Mouse (Mus musculus) midbrain, embryonic 14.5 days (tissue): ENCODE data around the gene Rnf223. TPM values are rescaled to one million over a fixed set of nuclear protein-coding genes. Genes with fewer than 3 reads are reported as not detected.
"Not testable (repeated sequence)": the region's sequence is repeated elsewhere in the genome, so short reads cannot be mapped to it uniquely, and the experiment has no call there.

Experiments
- ATAC-seq: fragments of 200-750 bp; cut with Nextera tagmentation; 2 replicates; pipeline ENCODE4 v1.8.0; 2017; ENCODE audit warnings: moderate number of reproducible peaks, moderate library complexity; ENCODE audit not compliant: low FRiP score, low TSS enrichment
- DNase-seq: peaks from one replicate; pipeline ENCODE4 v3.0.0-alpha.2; 2015
- H3K27ac ChIP-seq: fragments of 300-500 bp; sonication (generic); replicated peaks from 2 replicates; pipeline ENCODE4 v1.5.1; 2014; ENCODE audit warnings: mild to moderate bottlenecking, low read depth, low read length, moderate library complexity
- H3K27me3 ChIP-seq: fragments of 300-500 bp; sonication (generic); 2 replicates; pipeline ENCODE4 v1.6.1; 2014; ENCODE audit warnings: low read length, control low read depth, mixed read lengths; ENCODE audit not compliant: control insufficient read depth, insufficient read depth
- H3K36me3 ChIP-seq: fragments of 300-500 bp; sonication (generic); 2 replicates; pipeline ENCODE4 v1.6.1; 2014; ENCODE audit warnings: low read length, control low read depth; ENCODE audit not compliant: control insufficient read depth, insufficient read depth
- H3K4me1 ChIP-seq: fragments of 300-500 bp; sonication (generic); 2 replicates; pipeline ENCODE4 v1.6.1; 2014; ENCODE audit warnings: mild to moderate bottlenecking, antibody characterized with exemption, low read length, control low read depth; ENCODE audit not compliant: control insufficient read depth, insufficient read depth
- H3K4me2 ChIP-seq: fragments of 300-500 bp; sonication (generic); 2 replicates; pipeline ENCODE4 v1.6.1; 2014; ENCODE audit warnings: mild to moderate bottlenecking, low read length, moderate library complexity
- H3K4me3 ChIP-seq: fragments of 300-500 bp; sonication (generic); replicated peaks from 2 replicates; pipeline ENCODE4 v1.5.1; 2014; ENCODE audit warnings: low read depth, low read length
- H3K9ac ChIP-seq: fragments of 300-500 bp; sonication (generic); replicated peaks from 2 replicates; pipeline ENCODE4 v1.6.1; 2014; ENCODE audit warnings: mild to moderate bottlenecking, low read length, moderate library complexity
- H3K9me3 ChIP-seq: fragments of 300-500 bp; sonication (generic); 2 replicates; pipeline ENCODE4 v1.6.1; 2016; ENCODE audit warnings: low read length, control low read depth, mixed read lengths; ENCODE audit not compliant: control insufficient read depth
- WGBS: fragments of 180-500 bp; shearing (Covaris S2); extraction: QIAGEN DNeasy Blood & Tissue Kit; methylation state at CpG from one replicate; pipeline ENCODE4 v1.1.7; 2014; 5-methylcytosine and 5-hydroxymethylcytosine counted together
- polyA plus RNA-seq: library from polyadenylated mRNA; unstranded; fragments of >200 nt; fragmentation: Nextera tagmentation; extraction: Ambion mirVana; gene quantifications from 2 replicates; pipeline ENCODE4 v1.2.1, GENCODE M21; 2014

Rnf223 gene
- polyA plus RNA-seq, 1 experiment from 2014 or later, result 0.92 TPM

DNA sequence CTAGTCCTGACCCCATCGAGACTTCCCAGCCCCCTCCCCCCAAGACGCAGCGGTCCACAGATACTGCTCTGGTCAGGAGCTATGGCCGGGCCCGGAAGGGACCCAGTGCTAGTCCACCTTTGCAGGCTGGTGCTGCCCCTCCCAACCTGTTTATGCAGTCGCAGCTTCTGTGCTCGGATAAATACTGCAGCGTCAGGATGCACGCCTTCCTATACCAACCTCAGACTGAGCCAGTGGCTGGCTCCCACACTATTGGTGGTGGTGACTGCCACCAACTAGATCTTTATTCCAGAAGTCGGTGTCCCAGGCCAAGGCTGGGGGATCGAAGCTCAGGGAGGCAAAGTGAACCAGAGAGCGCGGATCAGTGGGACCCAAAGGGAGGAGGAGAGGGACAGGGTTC, 4.8 kb downstream of the Rnf223 start:
- no peak for DNase-seq
- H3K27ac ChIP-seq, result no peak overlapping the region
- no peak overlapping the region for H3K4me2 ChIP-seq
- H3K9me3 ChIP-seq, result no peaks in the 10 kb centered on the region
- no peaks in the 10 kb centered on the region for H3K36me3 ChIP-seq
- WGBS, result 89% methylated on average over 13 of the region's 13 CpGs
- no peak for ATAC-seq
- H3K4me1 ChIP-seq, result no peaks in the 10 kb centered on the region
- no peaks in the 10 kb centered on the region for H3K27me3 ChIP-seq
- no peak overlapping the region for H3K4me3 ChIP-seq
- H3K9ac ChIP-seq, result no peak overlapping the region

- Histone ChIP-seq H3K27ac (no peak overlapping the region), H3K36me3 (no peaks in the 10 kb centered on the region), H3K9ac (no peak overlapping the region), H3K4me2 (no peak overlapping the region), H3K27me3 (no peaks in the 10 kb centered on the region), H3K4me3 (no peak overlapping the region), H3K4me1 (no peaks in the 10 kb centered on the region), H3K9me3 (no peaks in the 10 kb centered on the region)
- no peak for DNase-seq
- ATAC-seq, result no peak
- 96% methylated on average over 14 of the region's 14 CpGs for WGBS
Observed at GRCm38 (mm10) chr4:156135801-156136200, 5.5 kb downstream of the Rnf223 start.

- Histone ChIP-seq H3K9ac (no peak overlapping the region), H3K4me1 (no peaks in the 10 kb centered on the region), H3K4me3 (no peak overlapping the region), H3K27me3 (no peaks in the 10 kb centered on the region), H3K4me2 (no peak overlapping the region), H3K9me3 (no peaks in the 10 kb centered on the region), H3K27ac (no peak overlapping the region), H3K36me3 (no peaks in the 10 kb centered on the region)
- no peak for DNase-seq
- no peak for ATAC-seq
- 93% methylated on average over 30 of the region's 30 CpGs for WGBS
Observed at GRCm38 (mm10) chr4:156136285-156137100, 6.2 kb downstream of the Rnf223 start.

DNA sequence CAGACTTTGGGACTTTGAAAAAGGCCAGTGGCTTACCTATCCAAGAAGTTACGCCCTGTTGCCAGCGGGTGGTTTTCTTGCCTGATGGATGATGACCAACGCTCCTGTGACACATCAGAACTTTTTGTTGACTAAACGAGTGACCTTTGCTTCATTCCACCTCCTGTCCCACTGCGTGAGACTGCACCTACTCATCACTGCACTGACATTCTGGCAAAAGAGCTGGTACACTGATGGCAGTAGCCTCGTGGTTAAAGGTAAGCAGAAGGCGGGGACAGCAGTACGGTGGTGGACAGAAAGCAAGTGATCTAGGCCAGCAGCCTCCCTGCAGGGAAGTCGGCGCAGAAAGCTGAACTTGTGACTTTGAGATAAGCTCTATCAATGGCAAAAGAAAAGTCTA, 20.6 kb downstream of the Rnf223 start:
- H3K27me3 ChIP-seq, DNase-seq, H3K9me3 ChIP-seq, H3K4me3 ChIP-seq, H3K27ac ChIP-seq, ATAC-seq, H3K36me3 ChIP-seq, H3K4me1 ChIP-seq, H3K9ac ChIP-seq, H3K4me2 ChIP-seq: not testable (repeated sequence)
- WGBS, result 88% methylated on average over 10 of the region's 10 CpGs

DNA sequence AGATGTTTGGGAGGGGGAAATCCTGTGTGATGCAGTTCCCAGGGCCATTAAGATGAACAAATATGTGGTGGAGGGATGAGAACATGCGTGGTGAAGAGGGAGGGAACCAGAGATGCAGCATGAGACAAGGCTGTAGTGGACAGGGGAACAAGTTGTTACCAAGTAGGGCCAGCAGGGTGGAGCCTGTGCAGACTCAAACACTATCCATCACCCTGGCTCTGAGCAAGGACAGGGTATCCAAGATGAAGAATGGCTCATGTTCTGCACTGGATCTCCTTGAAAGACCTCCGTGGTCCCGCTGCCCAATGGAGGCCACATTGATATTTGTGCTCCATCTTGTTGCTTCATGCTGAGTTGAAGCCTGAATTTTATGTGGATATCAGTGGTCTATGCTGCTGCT, 24.5 kb downstream of the Rnf223 start:
- H3K4me2 ChIP-seq, result no peak overlapping the region
- H3K36me3 ChIP-seq, result no peaks in the 10 kb centered on the region
- no peak overlapping the region for H3K9ac ChIP-seq
- 93% methylated on average over 3 of the region's 3 CpGs for WGBS
- H3K4me3 ChIP-seq, result no peak overlapping the region
- H3K9me3 ChIP-seq, result no peaks in the 10 kb centered on the region
- no peaks in the 10 kb centered on the region for H3K27me3 ChIP-seq
- H3K4me1 ChIP-seq, result no peaks in the 10 kb centered on the region
- ATAC-seq (no peak), DNase-seq (no peak)
- no peak overlapping the region for H3K27ac ChIP-seq

- H3K27ac ChIP-seq, result no peak overlapping the region
- H3K36me3 ChIP-seq, result peaks cover 90% of the 10 kb centered on the region
- no peaks in the 10 kb centered on the region for H3K9me3 ChIP-seq
- no peak overlapping the region for H3K9ac ChIP-seq
- H3K4me1 ChIP-seq, result no peaks in the 10 kb centered on the region
- ATAC-seq (no peak), DNase-seq (no peak)
- no peak overlapping the region for H3K4me3 ChIP-seq
- no peaks in the 10 kb centered on the region for H3K27me3 ChIP-seq
- no peak overlapping the region for H3K4me2 ChIP-seq
- 91% methylated on average over 9 of the region's 9 CpGs for WGBS
Observed at GRCm38 (mm10) chr4:156166477-156166876, 36.2 kb downstream of the Rnf223 start.

DNA sequence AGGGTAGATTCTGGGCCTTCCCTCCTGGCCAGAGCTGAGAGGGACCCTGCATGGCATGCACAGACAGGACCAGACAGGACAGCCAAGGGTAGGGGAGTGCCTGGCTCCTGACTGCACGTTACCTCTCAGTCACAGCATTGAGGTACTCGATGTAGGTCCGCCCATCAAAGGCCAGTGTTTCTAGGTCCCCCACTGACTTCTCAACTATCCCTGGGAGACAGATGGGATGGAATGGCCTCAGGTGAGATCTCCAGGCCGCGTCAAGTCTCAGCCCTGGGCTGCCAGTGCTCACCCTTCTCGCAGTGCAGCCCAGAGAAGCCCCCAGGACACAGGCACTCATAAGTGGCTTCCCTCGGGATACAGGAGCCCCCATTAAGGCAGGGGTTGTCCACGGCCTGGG, 38.3 kb downstream of the Rnf223 start:
- 94% methylated on average over 8 of the region's 8 CpGs for WGBS

GRCm38 (mm10) chr4:156169129-156169528, 38.8 kb downstream of the Rnf223 start:
- Histone ChIP-seq H3K4me2 (no peak overlapping the region), H3K4me3 (no peak overlapping the region), H3K9me3 (no peaks in the 10 kb centered on the region), H3K27ac (no peak overlapping the region), H3K27me3 (no peaks in the 10 kb centered on the region), H3K9ac (no peak overlapping the region), H3K36me3 (peaks cover 99% of the 10 kb centered on the region), H3K4me1 (no peaks in the 10 kb centered on the region)
- WGBS, result 96% methylated on average over 10 of the region's 10 CpGs
- DNase-seq (no peak), ATAC-seq (no peak)

More for the DNA sequence above, 38.3 kb downstream of the Rnf223 start:
- peaks cover 99% of the 10 kb centered on the region for H3K36me3 ChIP-seq
- no peak for ATAC-seq
- no peak for DNase-seq
- no peak overlapping the region for H3K27ac ChIP-seq
- H3K4me3 ChIP-seq, result no peak overlapping the region
- no peak overlapping the region for H3K4me2 ChIP-seq
- no peaks in the 10 kb centered on the region for H3K9me3 ChIP-seq
- no peaks in the 10 kb centered on the region for H3K4me1 ChIP-seq
- H3K27me3 ChIP-seq, result no peaks in the 10 kb centered on the region
- no peak overlapping the region for H3K9ac ChIP-seq

DNA sequence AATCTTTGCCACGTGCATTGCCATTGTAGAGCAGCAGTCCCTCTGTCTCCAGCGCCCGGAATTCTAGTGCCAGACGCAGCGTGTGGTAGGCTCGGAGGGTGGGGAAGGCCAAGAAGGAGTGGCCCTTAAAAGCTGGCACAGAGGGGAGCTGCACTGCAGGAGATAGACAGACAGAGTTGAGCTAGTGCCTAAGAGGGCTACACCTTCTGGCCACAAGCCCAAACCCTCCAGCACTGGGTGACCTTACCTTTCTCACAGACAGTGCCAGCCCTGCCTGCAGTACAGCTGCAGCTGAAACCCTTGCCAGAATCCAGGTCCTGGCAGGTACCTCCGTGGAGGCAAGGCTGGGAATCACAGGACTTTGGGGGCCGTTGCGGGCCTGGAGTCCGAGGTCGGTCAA, 41.5 kb downstream of the Rnf223 start:
- no peaks in the 10 kb centered on the region for H3K4me1 ChIP-seq
- DNase-seq (no peak), ATAC-seq (no peak)
- peaks cover 100% of the 10 kb centered on the region for H3K36me3 ChIP-seq
- WGBS, result 97% methylated on average over 11 of the region's 11 CpGs
- H3K4me2 ChIP-seq, result no peak overlapping the region
- H3K4me3 ChIP-seq, result no peak overlapping the region
- no peaks in the 10 kb centered on the region for H3K27me3 ChIP-seq
- H3K9me3 ChIP-seq, result no peaks in the 10 kb centered on the region
- no peak overlapping the region for H3K27ac ChIP-seq
- H3K9ac ChIP-seq, result no peak overlapping the region
